Mouse (Mus musculus) ES-E14 (cell line): ENCODE data around the gene Rbm4b.
A peak's percentile ranks its signal among the peaks of the same experiment; 100 is the strongest.

ENCODE experiments used
- CHD2 ChIP-seq: IDR thresholded peaks from 2 replicates; pipeline ENCODE4 v1.6.1; 2014; ENCODE audit warnings: mild to moderate bottlenecking, low read depth, low read length, inconsistent platforms
- HCFC1 ChIP-seq: IDR thresholded peaks from 2 replicates; pipeline ENCODE4 v1.6.1; 2012; ENCODE audit warnings: low read length, inconsistent platforms, borderline replicate concordance; ENCODE audit not compliant: insufficient read depth
- MAFK ChIP-seq: IDR thresholded peaks from 2 replicates; pipeline ENCODE4 v1.6.1; 2014; ENCODE audit warnings: mild to moderate bottlenecking, low read depth, low read length, inconsistent platforms; ENCODE audit not compliant: insufficient read depth
- ZC3H11A ChIP-seq: IDR thresholded peaks from 2 replicates; pipeline ENCODE4 v1.6.1; 2012; ENCODE audit warnings: low read depth, mild to moderate bottlenecking, inconsistent platforms, low read length, borderline replicate concordance

DNA sequence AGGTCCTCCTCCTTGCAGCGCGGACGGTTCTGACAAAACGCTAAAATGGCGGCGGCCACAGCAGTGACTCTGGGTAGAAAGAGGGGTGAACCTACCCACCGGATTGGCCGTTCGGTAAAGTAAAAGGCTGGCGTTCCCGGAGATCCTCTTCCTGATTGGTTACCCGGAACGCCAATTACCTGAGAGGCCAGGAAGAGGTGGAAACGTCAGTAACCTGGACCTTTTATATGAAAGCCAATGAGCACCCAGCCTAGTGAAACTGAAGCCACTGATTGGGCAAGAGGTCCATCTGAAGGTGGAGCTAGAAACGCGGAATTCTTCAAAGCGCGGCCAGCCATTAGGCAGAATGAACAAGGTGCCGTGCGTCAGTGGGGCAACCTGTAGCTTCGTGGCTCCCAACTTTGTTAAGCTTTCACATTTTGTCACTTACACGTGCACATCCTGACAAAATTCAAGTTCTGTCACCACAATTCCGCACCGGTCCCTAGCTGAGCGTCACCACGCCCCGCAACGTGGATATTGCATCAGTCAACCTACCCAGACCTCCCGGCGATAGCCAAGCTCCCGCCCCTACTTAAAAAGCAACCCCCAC lies 37.6 kb downstream of the Rbm4b start, which contains the start of gene Rbm4:
- TF ChIP-seq ZC3H11A, result no peak
- TF ChIP-seq HCFC1, result no peak
- TF ChIP-seq CHD2, result peak; percentile 81
- TF ChIP-seq MAFK, result no peak
